Mouse (Mus musculus): ENCODE results near the gene Samd8.

DNA sequence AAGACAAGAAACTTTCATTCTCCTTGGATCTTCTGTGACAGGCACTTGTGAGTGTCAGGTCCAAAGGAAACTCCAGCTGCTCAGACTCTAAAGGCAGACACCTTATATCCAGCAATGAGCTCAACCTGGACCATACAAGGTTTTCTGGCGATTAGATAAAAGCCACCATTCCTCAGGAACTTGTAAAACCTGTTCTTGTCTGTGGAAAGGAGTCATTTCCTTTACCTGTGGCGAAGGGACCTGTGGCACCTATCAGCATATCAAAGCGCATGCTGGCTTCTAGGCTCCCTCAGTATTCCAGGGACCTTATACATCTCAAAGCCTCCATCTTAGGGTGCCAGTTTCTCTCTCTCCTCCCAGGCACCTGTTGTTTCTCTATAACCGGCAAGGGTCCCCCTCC, 67.1 kb downstream of the Samd8 start:
- TF ChIP-seq CTCF (IDR thresholded peaks at IDR 0.05; ENCODE audit: extremely low read depth, insufficient read depth, insufficient read length, insufficient replicate concordance) (no peak), POLR2A (IDR thresholded peaks at IDR 0.05; ENCODE audit: low read depth, low read length) (no peak)
